Mouse (Mus musculus): ENCODE results near the gene Sema6d. TPM values are rescaled to one million over a fixed set of nuclear protein-coding genes. Genes with fewer than 3 reads are reported as not detected.
A peak's percentile ranks its signal among the peaks of the same experiment; 100 is the strongest.

The Sema6d gene
- polyA plus RNA-seq, 1 experiment from 2014 or later = 3.6 TPM

DNA sequence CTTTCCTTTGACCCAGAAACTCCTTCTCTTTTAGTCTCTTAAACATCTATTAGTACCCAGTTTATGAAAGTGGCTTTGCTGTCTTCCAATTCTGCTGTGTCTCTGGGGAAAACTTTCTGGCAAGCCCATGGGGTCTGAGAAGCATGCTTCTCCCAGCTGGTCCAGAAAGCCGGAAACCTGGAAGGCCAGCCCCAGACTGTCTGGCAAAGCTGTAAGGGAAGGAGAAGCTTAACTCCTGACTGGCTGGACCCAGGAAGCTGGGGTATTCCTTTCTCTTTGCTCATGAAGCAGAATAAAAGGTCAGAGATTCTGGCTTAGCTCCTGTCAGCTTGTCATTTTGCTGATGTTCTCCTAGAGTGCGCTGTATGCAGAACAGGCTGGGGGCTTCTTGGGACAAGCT lies 280.2 kb downstream of the Sema6d start:
- 55% methylated on average over 2 of the region's 2 CpGs for WGBS (ENCODE audit: insufficient replicate concordance)
- DNase-seq = peak; percentile 13

DNA sequence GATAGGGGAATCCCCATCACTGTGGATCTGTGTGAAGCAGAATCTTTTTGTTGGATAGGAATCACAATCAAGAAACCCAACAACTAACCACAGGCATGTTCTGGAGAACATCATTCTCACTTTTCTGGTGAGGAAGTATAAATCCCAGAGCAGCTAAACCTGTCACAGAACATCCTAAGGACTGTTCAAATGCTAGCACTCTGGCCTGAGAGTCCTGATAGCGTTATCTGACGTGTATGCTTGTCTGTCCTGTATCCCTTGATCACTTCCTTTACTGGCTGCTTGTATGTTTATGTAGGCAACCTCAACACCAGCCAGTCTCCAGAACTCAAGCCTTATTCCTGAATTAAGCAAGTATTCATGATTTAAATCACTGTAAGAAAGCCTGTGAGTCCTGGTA lies 281.6 kb downstream of the Sema6d start:
- Histone ChIP-seq H3K4me3 (ENCODE audit: low read depth, low read length) (no peak overlapping the region), H3K36me3 (replicated peaks; ENCODE audit: insufficient read depth, low read length) (no peaks in the 10 kb centered on the region), H3K9me3 (ENCODE audit: low read length) (no peaks in the 10 kb centered on the region), H3K27me3 (ENCODE audit: insufficient read depth, low read length) (no peaks in the 10 kb centered on the region), H3K27ac (ENCODE audit: low read depth) (no peak overlapping the region), H3K9ac (replicated peaks) (no peak overlapping the region), H3K4me2 (ENCODE audit: low read depth, low read length) (no peak overlapping the region), H3K4me1 (ENCODE audit: insufficient read depth) (no peaks in the 10 kb centered on the region)
- ATAC-seq (no peak), DNase-seq (no peak)
- 31% methylated on average over 2 of the region's 2 CpGs for WGBS (ENCODE audit: insufficient replicate concordance)
- no peak for TF ChIP-seq EP300 (IDR thresholded peaks at IDR 0.05; ENCODE audit: low read depth)
- no peak for TF ChIP-seq CTCF (IDR thresholded peaks at IDR 0.05; ENCODE audit: low read depth)

More for the DNA sequence above, 280.2 kb downstream of the Sema6d start:
- Histone ChIP-seq H3K36me3 (replicated peaks; ENCODE audit: insufficient read depth, low read length) (no peaks in the 10 kb centered on the region), H3K4me3 (ENCODE audit: low read depth, low read length) (no peak overlapping the region), H3K4me2 (ENCODE audit: low read depth, low read length) (no peak overlapping the region), H3K9ac (replicated peaks) (no peak overlapping the region), H3K27me3 (ENCODE audit: insufficient read depth, low read length) (no peaks in the 10 kb centered on the region), H3K9me3 (ENCODE audit: low read length) (no peaks in the 10 kb centered on the region), H3K27ac (ENCODE audit: low read depth) (no peak overlapping the region), H3K4me1 (ENCODE audit: insufficient read depth) (no peaks in the 10 kb centered on the region)
- no peak for ATAC-seq
- TF ChIP-seq CTCF (IDR thresholded peaks at IDR 0.05; ENCODE audit: low read depth) (no peak), EP300 (IDR thresholded peaks at IDR 0.05; ENCODE audit: low read depth) (no peak)

DNA sequence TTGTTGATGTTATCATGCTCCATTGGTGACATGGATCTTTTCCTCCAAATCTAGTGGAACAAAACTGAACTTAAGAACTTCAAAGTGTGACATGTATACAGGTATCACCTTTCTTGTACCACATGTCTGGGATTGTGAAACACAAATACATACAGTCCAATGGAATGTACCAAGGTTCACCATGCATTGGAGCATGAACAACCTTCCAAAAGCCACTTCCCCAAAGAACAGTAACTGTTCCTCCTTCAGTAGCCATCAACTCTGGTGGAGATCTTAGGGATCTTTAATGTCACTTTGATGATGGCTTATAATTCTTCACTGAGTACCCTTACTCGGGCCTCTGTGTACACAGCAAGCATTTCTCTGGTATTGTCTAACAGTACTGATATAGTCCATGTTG lies 295.3 kb downstream of the Sema6d start:
- H3K27me3 ChIP-seq (ENCODE audit: insufficient read depth, low read length) = no peaks in the 10 kb centered on the region
- TF ChIP-seq CTCF (IDR thresholded peaks at IDR 0.05; ENCODE audit: low read depth) = no peak
- TF ChIP-seq EP300 (IDR thresholded peaks at IDR 0.05; ENCODE audit: low read depth) = no peak
- H3K4me2 ChIP-seq (ENCODE audit: low read depth, low read length) = no peak overlapping the region
- no peaks in the 10 kb centered on the region for H3K4me1 ChIP-seq (ENCODE audit: insufficient read depth)
- DNase-seq (no peak), ATAC-seq (no peak)
- no peak overlapping the region for H3K4me3 ChIP-seq (ENCODE audit: low read depth, low read length)
- no peak overlapping the region for H3K27ac ChIP-seq (ENCODE audit: low read depth)
- no peaks in the 10 kb centered on the region for H3K9me3 ChIP-seq (ENCODE audit: low read length)
- 81% methylated on average over 1 of the region's 1 CpGs for WGBS (ENCODE audit: insufficient replicate concordance)
- no peak overlapping the region for H3K9ac ChIP-seq (replicated peaks)
- H3K36me3 ChIP-seq (replicated peaks; ENCODE audit: insufficient read depth, low read length) = no peaks in the 10 kb centered on the region

DNA sequence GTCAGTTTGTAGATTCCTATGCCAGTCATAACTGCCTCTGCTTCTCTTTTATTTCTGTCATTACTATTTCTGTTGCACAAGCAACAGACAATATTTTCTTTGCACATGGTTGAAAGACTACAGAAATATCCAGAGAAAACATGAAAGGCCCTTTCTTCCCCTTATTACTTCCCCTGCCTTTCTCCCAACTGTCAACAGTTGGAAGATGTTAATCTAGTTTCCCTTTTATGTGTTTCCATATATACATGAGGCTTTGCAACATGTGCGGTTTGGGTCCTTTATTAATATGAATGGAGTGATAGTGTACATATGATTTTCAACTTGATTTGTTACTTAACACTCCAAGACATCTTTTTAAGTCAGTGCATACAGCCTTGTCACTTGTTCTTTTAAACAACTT lies 296.0 kb downstream of the Sema6d start:
- Histone ChIP-seq H3K36me3 (replicated peaks; ENCODE audit: insufficient read depth, low read length) (no peaks in the 10 kb centered on the region), H3K4me1 (ENCODE audit: insufficient read depth) (no peaks in the 10 kb centered on the region), H3K9me3 (ENCODE audit: low read length) (no peaks in the 10 kb centered on the region), H3K4me3 (ENCODE audit: low read depth, low read length) (no peak overlapping the region), H3K4me2 (ENCODE audit: low read depth, low read length) (no peak overlapping the region), H3K9ac (replicated peaks) (no peak overlapping the region), H3K27me3 (ENCODE audit: insufficient read depth, low read length) (no peaks in the 10 kb centered on the region), H3K27ac (ENCODE audit: low read depth) (no peak overlapping the region)
- DNase-seq (no peak), ATAC-seq (no peak)
- WGBS (ENCODE audit: insufficient replicate concordance) = 43% methylated on average over 1 of the region's 1 CpGs
- TF ChIP-seq EP300 (IDR thresholded peaks at IDR 0.05; ENCODE audit: low read depth) (no peak), CTCF (IDR thresholded peaks at IDR 0.05; ENCODE audit: low read depth) (no peak)

DNA sequence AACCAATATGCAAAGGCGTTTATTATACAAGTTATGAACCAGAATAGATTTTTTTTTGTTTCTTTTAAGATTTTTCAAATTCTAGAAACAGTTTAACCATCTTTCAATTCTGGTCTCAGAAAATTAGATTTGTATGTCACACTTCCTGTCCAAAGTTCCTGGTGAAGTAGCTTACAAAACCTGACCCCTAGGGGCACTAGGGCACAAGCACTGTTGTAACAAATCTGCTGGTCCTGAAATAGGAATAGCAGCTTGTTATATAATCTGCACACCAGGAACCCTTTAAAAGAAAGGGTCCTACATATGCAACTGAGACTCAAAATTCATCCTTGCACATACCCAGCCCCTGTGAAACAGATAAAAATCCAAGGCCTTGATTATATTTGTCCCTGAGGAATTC lies 298.5 kb downstream of the Sema6d start:
- H3K36me3 ChIP-seq (replicated peaks; ENCODE audit: insufficient read depth, low read length) = no peaks in the 10 kb centered on the region
- H3K27me3 ChIP-seq (ENCODE audit: insufficient read depth, low read length) = no peaks in the 10 kb centered on the region
- no peaks in the 10 kb centered on the region for H3K4me1 ChIP-seq (ENCODE audit: insufficient read depth)
- TF ChIP-seq EP300 (IDR thresholded peaks at IDR 0.05; ENCODE audit: low read depth) = no peak
- no peak for TF ChIP-seq CTCF (IDR thresholded peaks at IDR 0.05; ENCODE audit: low read depth)
- no peak overlapping the region for H3K4me3 ChIP-seq (ENCODE audit: low read depth, low read length)
- H3K9me3 ChIP-seq (ENCODE audit: low read length) = no peaks in the 10 kb centered on the region
- DNase-seq (no peak), ATAC-seq (no peak)
- no peak overlapping the region for H3K27ac ChIP-seq (ENCODE audit: low read depth)
- 65% methylated on average over 1 of the region's 1 CpGs for WGBS (ENCODE audit: insufficient replicate concordance)
- H3K9ac ChIP-seq (replicated peaks) = no peak overlapping the region
- H3K4me2 ChIP-seq (ENCODE audit: low read depth, low read length) = no peak overlapping the region

DNA sequence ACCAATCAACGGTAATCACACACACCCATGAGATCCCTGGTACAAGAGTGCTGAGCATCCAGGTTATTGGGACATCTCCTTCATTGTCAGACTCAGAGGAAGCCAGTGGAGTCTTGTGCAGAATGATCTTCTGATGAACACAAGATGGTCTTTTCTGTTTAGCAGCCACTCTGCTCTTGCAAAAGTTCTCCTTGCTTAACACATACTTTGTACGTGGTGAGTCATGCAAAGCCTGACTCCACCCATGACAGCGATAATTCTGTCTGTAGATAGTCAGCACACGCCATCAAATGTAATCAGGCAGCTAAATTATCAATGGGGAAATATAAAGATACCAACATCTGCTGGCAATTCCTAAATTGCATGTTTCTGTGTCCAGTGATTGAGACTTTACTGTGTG lies 307.0 kb downstream of the Sema6d start:
- Histone ChIP-seq H3K9me3 (ENCODE audit: low read length) (no peaks in the 10 kb centered on the region), H3K4me3 (ENCODE audit: low read depth, low read length) (no peak overlapping the region), H3K9ac (replicated peaks) (no peak overlapping the region), H3K4me1 (ENCODE audit: insufficient read depth) (no peaks in the 10 kb centered on the region), H3K27me3 (ENCODE audit: insufficient read depth, low read length) (no peaks in the 10 kb centered on the region), H3K27ac (ENCODE audit: low read depth) (no peak overlapping the region), H3K36me3 (replicated peaks; ENCODE audit: insufficient read depth, low read length) (no peaks in the 10 kb centered on the region), H3K4me2 (ENCODE audit: low read depth, low read length) (no peak overlapping the region)
- ATAC-seq (no peak), DNase-seq (no peak)
- 70% methylated on average over 4 of the region's 4 CpGs for WGBS (ENCODE audit: insufficient replicate concordance)
- no peak for TF ChIP-seq EP300 (IDR thresholded peaks at IDR 0.05; ENCODE audit: low read depth)
- TF ChIP-seq CTCF (IDR thresholded peaks at IDR 0.05; ENCODE audit: low read depth) = no peak

DNA sequence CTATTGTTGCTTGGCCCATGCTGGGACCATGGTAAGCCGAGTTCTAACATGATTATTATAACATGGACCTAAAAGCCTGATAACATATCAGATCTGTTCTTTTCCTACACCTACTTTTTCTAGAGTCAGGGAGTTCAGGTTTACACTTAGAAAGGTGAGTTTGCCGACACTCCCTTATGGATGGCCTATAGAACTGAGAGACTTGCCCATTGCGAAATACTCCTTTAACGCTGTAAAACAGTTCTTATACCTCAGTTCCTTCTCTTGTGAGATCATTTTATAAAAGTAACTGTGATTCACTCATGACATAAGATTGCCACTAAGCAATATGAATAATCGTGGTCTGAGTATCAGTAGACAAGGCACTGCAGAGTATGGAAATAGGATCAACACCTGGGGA lies 307.5 kb downstream of the Sema6d start:
- no peak for DNase-seq
- no peak for TF ChIP-seq CTCF (IDR thresholded peaks at IDR 0.05; ENCODE audit: low read depth)
- no peak for TF ChIP-seq EP300 (IDR thresholded peaks at IDR 0.05; ENCODE audit: low read depth)
- no peaks in the 10 kb centered on the region for H3K4me1 ChIP-seq (ENCODE audit: insufficient read depth)
- H3K36me3 ChIP-seq (replicated peaks; ENCODE audit: insufficient read depth, low read length) = no peaks in the 10 kb centered on the region
- no peak overlapping the region for H3K27ac ChIP-seq (ENCODE audit: low read depth)
- no peak overlapping the region for H3K9ac ChIP-seq (replicated peaks)
- no peak for ATAC-seq
- H3K27me3 ChIP-seq (ENCODE audit: insufficient read depth, low read length) = no peaks in the 10 kb centered on the region
- H3K4me2 ChIP-seq (ENCODE audit: low read depth, low read length) = no peak overlapping the region
- WGBS (ENCODE audit: insufficient replicate concordance) = 72% methylated on average over 5 of the region's 5 CpGs
- no peak overlapping the region for H3K4me3 ChIP-seq (ENCODE audit: low read depth, low read length)
- H3K9me3 ChIP-seq (ENCODE audit: low read length) = no peaks in the 10 kb centered on the region

Measured in liver, postnatal 0 days (tissue).